Mouse (Mus musculus): ENCODE results near the gene Ccdc107.

Gene Ccdc107

GRCm38 (mm10) chr4:43511675-43512454 is 19.2 kb downstream of the Ccdc107 start:
- DNase-seq (ENCODE audit: extremely low spot score, low read depth, low spot score): no peak

- DNase-seq (ENCODE audit: extremely low spot score, low read depth, low spot score): no peak
These were observed 20.0 kb downstream of the Ccdc107 start for GRCm38 (mm10) chr4:43512653-43513052.

GRCm38 (mm10) chr4:43513300-43513699 is 20.6 kb downstream of the Ccdc107 start:
- no peak for DNase-seq (ENCODE audit: extremely low spot score, low read depth, low spot score)

GRCm38 (mm10) chr4:43513791-43514190 is 21.1 kb downstream of the Ccdc107 start:
- DNase-seq (ENCODE audit: extremely low spot score, low read depth, low spot score): no peak

- no peak for DNase-seq (ENCODE audit: extremely low spot score, low read depth, low spot score)
These were observed 23.3 kb downstream of the Ccdc107 start for GRCm38 (mm10) chr4:43515764-43516708.

- no peak for DNase-seq (ENCODE audit: extremely low spot score, low read depth, low spot score)
These were observed 26.9 kb downstream of the Ccdc107 start for GRCm38 (mm10) chr4:43519551-43519950.

- peak; percentile 92 for DNase-seq (ENCODE audit: extremely low spot score, low read depth, low spot score)
These were observed 27.3 kb downstream of the Ccdc107 start for GRCm38 (mm10) chr4:43519956-43520355.

- DNase-seq (ENCODE audit: extremely low spot score, low read depth, low spot score): no peak
These were observed 35.2 kb downstream of the Ccdc107 start for GRCm38 (mm10) chr4:43527880-43528279.

GRCm38 (mm10) chr4:43528487-43528886 is 35.8 kb downstream of the Ccdc107 start:
- DNase-seq (ENCODE audit: extremely low spot score, low read depth, low spot score): no peak

- no peak for DNase-seq (ENCODE audit: extremely low spot score, low read depth, low spot score)
These were observed 37.4 kb downstream of the Ccdc107 start for GRCm38 (mm10) chr4:43530081-43530501.

GRCm38 (mm10) chr4:43530581-43530980 is 37.9 kb downstream of the Ccdc107 start:
- DNase-seq (ENCODE audit: extremely low spot score, low read depth, low spot score): peak; percentile 58

- DNase-seq (ENCODE audit: extremely low spot score, low read depth, low spot score): no peak
These were observed 40.6 kb downstream of the Ccdc107 start for GRCm38 (mm10) chr4:43533270-43533669.

GRCm38 (mm10) chr4:43535628-43536027 is 42.9 kb downstream of the Ccdc107 start:
- no peak for DNase-seq (ENCODE audit: extremely low spot score, low read depth, low spot score)

GRCm38 (mm10) chr4:43536031-43536430 is 43.3 kb downstream of the Ccdc107 start:
- no peak for DNase-seq (ENCODE audit: extremely low spot score, low read depth, low spot score)

- DNase-seq (ENCODE audit: extremely low spot score, low read depth, low spot score): no peak
These were observed 49.3 kb downstream of the Ccdc107 start for GRCm38 (mm10) chr4:43542044-43542443.
